Mouse (Mus musculus) thymus, adult 2 months (tissue): ENCODE data around the gene Zyg11a.

Source experiments
- CTCF ChIP-seq: fragments of 200-500 bp; IDR thresholded peaks from 2 replicates; pipeline ENCODE4 v1.5.1; 2012; ENCODE audit warnings: mild to moderate bottlenecking, control low read depth, low read length, moderate library complexity, borderline replicate concordance; ENCODE audit not compliant: control insufficient read depth, poor library complexity, insufficient read depth; ENCODE audit errors: extremely low read depth
- POLR2A ChIP-seq: fragments of 200-500 bp; IDR thresholded peaks from 2 replicates; pipeline ENCODE4 v1.6.1; 2012; ENCODE audit warnings: mild to moderate bottlenecking, low read length, control low read depth, moderate library complexity; ENCODE audit not compliant: control insufficient read depth, poor library complexity, insufficient read depth; ENCODE audit errors: extremely low read depth

- peak; percentile 43; the same call in 1 of the 2 replicates for TF ChIP-seq CTCF
- no peak for TF ChIP-seq POLR2A
Measured at GRCm38 (mm10) chr4:108253317-108253716, 35.5 kb upstream of the Zyg11a start.
